Mouse (Mus musculus): Measurements from ENCODE around the gene Fam166a.
"Not testable (repeated sequence)": the region's sequence is repeated elsewhere in the genome, so short reads cannot be mapped to it uniquely, and the experiment has no call there.

Gene Fam166a

DNA sequence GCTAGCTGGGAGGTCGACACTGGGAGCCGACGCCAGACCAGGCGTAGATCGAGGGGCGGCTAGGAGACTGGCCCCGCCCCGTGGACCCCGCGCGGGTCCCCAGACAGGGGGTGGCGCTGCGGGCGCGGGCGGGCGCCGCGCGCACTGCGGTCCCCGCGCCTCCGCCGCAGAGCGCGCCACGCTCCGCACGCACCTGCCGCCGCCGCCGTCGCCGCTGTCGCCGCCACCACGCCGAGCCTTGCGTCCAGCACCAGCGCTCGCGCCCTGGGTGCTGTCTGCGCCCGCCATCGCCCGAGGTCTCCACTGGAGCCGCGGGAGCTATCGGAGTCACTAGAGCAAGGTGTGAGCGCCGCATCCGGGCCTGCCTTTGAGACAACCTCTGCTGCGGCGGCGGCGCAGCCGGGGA lies 23.6 kb downstream of the Fam166a start, which contains the start of the genes Rnf208 and Cysrt1:
Gene Rnf208, plus strand, starts transcription at position 155 of the 406 bp plus-strand sequence.
Gene Cysrt1, minus strand, starts transcription at position 352 of the 406 bp plus-strand sequence.
- no peak for DNase-seq (ENCODE audit: low read depth)

DNA sequence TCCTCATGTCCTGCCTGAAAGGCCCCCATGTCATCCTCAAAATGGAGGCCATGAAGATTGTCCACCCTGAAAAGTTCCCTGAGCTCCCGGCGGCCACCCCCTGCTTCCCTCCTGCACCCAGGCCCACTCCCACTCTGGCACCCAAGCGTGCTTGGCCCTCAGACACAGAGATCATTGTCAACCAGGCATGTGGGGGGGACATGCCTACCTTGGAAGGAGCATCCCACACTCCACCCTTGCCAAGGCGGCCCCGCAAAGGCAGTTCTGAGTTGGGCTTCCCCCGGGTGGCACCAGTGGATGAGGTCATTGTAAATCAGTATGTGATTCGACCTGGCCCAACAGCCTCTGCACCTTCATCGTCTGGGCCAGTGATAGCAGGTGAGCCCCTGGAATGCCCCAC lies 24.8 kb downstream of the Fam166a start:
- no peak for DNase-seq (ENCODE audit: low read depth)

DNA sequence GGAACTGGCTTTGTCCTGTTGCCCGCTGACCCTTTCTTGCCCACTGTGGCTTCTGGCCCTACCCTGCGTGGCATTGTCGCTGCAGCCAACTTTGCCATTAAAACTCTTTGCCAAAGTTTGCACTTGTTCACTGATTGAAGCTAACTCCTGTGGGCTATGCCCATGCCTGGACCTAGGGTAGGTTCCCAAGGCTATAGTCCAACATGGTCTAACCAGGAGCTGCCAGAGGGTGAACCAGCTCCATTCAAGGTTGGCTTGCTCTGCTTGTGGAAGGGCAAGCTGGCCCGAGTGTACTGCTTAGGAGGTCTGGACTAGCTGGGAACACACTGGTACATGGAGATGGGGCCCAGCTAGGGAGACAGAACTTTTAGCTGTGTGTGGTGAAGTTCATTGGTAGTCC lies 25.6 kb downstream of the Fam166a start:
- DNase-seq (ENCODE audit: low read depth): no peak

DNA sequence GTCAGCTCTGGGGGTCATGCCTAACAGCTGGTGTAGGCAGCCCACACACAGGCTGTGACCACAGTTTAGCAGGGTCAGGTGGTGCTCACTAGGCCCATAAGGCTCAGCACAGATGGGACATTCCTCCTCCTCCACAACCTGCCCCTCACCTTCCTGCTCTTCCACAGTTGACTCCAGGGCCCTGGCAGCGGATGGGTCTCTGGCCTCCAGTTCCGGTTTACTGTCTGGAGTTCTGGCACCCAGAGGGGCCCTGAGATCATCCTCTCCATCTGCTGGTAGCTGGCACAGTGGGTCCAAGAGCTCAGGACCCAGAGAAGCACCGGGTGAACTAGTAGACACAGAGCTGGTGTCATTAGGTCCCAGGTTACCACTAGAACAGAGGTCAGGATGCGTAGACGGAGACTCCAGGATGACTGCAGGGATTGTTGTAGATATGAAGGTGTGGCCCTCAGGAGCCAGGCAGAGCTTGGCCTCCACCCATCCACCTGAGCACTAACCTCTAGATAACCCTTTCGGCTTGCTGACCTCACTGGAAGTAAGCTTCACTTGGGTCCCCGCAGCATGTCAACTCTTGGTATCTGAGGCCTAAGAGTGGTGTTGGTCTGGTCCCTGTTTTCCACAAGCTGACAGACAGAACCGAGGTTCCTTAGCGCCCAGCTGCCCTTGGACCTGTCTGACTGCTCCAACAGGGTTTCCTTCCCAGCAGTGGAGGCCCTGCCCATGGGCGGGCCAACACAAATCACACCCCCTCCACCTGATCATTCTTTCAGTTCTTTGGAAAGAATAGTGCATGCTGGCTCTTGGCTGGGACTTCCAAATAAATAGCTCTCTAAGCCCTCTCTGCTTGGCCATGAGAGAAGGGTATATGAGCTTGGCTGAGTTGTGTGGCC lies 27.9 kb downstream of the Fam166a start, which contains the start of gene AL732309.1:
Gene AL732309.1, minus strand, starts transcription at position 681 of the 890 bp plus-strand sequence.
- no peak for DNase-seq (ENCODE audit: low read depth)

DNA sequence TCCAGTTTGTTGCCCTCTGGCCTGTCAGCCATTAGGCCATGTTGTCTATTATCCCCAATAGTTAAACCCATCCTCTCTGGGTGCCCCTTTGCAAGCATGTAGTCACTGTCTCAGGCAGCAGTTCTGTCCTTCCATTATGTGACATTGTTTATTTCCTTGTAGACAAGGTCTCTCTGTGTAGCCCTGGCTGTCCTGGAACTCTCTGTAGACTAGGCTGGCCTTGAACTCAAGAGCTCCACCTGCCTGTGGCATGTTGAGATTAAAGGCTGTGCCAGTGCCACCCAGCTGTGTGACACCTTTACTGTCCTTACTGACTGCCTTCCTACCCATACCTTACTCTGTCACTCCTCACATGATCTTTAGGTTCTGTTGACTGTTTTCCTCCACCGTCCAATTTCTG lies 33.8 kb downstream of the Fam166a start:
- no peak for DNase-seq (ENCODE audit: low read depth)

DNA sequence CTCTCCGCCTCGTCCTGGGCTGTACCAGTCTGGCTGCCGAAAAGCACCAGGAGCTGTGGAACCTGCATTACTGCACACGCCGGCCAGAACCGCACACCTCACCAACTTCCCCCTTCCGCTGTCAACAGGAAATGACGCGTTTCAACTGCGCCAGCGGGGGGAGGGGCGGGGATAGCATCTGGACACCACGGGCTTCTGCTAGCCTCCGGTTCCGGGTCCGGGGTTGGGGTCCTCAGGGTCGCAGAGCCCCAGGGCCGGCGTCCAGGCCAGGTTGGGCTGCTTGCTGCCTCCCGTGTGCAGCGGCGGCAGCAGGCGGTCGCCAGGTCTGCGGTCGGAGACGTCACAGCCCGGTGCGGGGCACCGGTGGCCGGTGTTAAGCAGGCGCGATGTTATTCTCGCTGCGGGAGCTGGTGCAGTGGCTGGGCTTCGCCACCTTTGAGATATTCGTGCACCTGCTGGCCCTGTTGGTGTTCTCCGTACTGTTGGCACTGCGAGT lies 36.8 kb downstream of the Fam166a start, which contains the start of gene Tmem203:
Gene Tmem203, plus strand, starts transcription at position 156 of the 496 bp plus-strand sequence.
- peak; percentile 88 for DNase-seq (ENCODE audit: low read depth)

DNA sequence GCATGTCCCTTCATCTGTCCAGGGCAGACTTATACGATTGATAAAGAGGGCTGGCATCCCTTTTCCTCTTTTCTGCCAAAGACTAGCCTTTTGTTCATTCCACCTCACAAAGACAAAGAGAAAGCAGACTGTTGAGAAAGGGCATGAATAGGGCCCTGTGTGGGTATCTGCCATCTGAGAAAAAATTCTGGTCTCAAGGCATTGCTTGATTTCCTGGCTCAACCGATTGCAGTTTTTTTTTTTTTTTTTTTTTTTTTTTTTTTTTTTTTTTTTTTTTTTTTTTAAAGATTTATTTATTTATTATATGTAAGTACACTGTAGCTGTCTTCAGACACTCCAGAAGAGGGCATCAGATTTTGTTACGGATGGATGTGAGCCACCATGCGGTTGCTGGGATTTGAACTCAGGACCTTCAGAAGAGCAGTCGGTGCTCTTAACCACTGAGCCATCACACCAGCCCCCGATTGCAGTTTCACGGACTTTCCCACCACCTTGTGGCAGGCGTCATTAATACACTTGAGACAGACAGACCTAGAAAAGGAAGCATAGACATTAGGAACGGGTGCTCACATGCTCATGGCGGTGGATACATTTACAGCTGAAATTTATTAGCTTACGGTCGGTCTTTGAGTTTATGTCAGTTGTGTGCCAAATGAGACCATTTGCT lies 38.0 kb downstream of the Fam166a start:
- DNase-seq (ENCODE audit: low read depth): not testable (repeated sequence)

DNA sequence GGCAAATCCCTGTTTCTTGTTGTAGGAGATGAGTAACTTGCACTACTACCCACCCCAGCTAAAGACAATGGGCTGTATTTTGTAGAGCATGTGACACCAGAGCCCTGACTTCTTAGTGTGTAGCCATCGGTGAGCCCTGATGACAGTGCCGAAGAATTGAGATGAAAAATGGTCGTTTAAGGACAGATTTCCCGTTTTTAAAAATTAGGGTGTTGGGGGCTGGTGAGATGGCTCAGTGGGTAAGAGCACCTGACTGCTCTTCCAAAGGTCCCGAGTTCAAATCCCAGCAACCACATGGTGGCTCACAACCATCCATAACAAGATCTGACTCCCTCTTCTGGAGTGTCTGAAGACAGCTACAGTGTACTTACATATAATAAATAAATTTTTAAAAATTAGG lies 38.7 kb downstream of the Fam166a start:
- not testable (repeated sequence) for DNase-seq (ENCODE audit: low read depth)

DNA sequence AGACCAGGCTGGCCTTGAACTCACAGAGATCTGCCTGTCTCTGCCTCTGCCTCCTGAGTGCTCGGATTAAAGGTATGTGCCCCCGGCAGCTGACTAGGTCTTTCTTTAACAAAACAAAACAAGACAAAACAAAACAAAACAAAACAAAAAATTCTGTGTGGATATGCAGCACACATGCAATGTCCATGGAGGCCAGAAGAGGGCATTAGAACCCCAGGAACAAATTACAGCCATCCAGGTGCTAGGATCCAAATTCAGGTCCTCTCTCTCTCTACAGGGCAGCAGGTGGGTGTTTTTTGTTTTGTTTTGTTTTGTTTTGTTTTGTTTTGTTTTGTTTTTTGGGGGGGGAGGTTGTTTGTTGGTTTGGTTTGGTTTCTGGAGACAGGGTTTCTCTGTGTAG lies 40.3 kb downstream of the Fam166a start:
- no peak for DNase-seq (ENCODE audit: low read depth)

DNA sequence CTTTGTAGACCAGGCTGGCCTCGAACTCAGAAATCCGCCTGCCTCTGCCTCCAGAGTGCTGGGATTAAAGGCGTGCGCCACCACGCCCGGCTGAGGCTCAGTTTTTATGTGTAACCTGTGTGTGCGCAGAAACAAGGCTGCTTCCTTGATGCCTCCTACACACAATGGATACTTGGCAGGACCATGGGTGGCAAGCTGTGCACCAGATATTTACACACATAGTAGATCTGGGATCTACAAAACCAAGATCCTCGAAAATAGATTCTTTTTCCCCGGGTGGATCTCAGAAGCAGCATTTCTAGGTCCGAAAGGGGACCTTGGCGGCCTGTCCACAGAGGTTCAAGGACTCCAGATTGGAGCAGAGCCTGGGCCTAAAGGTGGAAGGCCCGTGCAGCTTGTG lies 43.3 kb downstream of the Fam166a start:
- DNase-seq (ENCODE audit: low read depth): no peak

DNA sequence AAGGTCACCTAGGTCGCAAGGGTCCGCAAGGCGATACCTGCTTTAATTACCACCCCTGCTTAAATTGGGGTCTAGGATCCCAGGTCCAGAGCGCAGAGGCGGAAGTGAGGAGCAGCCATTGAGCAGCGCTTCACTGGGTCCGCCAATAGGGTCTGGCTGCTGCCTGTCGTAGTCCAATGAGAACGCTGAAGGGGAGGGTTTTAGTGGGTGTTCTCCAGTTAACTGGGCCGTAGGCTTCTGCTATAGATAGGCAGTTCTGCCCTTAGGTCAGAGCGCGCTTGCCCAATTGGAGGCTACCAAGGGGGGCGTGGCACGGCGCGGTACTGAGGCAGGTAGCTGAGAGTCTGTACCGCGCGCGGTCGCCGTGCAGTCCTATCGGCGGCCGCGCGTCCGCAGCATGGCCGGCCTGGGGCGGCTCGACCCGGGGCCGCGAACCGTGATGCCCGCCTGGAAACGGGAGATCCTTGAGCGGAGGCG lies 43.8 kb downstream of the Fam166a start, which contains the start of gene Tprn:
Gene Tprn, plus strand, starts transcription at position 328 of the 477 bp plus-strand sequence.
- DNase-seq (ENCODE audit: low read depth): peak; percentile 95

DNA sequence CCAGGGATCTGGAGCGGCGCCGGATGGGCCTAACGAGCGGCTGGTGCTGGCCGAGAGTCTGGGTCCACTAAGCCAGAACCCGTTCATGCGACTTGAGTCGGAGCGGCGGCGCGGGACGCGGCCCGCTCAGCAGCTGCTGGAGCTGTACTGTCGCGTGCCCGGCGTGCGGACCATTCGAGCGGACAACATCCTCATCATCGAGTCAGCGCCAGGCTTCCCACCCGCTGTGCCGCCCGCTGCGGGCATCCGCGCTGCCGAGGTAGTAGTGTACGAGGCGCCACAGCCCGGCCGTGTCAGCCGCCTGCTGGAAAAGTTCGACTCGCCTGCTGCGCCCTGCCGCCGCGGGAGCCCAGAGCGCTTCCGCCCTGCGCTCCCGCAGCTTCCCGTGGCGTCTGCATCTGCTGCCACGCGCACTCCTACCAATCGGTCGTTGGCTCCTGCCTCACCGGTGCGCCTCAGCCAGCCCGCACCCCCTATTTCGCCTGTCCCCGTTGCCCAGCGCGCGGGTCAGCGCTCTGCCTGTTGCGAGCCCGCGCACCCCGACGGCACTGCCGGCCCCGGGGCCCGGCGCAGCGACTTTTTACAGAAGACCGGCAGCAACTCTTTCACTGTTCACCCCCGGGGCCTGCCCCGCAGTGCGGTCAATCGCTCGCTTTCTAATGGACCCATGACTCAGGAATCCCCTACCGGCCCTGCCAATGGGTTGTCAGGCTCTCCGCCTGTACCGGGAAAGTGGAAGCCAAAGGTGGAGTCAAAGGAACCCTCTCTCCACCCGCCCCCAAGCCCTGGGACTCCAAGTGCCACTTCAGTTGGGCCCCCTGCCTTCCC lies 44.5 kb downstream of the Fam166a start:
- peak; percentile 43 for DNase-seq (ENCODE audit: low read depth)

DNA sequence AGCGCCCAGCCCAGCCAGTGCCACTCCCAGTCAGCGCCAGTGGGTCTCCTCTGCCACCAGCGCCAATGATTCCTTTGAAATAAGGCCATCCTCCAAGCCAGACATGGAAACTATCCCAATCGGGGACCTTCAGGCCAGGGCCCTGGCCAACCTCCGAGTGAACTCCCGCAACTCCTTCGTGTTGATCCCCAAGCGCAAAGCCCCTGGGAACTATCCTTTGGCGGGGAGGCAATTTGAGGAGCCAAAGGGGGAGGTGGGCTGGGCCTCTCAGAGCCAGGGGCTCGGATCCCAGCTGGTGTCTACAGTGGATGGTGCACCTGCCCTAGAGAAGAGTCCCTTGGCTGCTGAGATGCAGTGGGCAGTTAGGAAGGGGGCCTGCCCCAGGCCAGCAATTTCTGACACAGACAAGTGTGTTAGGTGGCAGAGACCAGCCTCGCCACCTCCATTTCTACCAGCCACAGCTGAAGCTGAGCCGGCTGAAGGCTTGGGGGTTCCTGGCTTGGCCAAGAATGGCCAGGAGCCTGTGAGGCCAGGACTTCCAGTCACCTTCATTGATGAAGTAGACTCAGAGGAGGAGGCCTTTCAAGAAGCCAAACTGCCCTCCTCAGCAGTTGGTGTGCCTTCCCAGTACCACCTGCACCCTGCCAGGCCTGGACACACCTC lies 45.2 kb downstream of the Fam166a start:
- DNase-seq (ENCODE audit: low read depth): no peak

DNA sequence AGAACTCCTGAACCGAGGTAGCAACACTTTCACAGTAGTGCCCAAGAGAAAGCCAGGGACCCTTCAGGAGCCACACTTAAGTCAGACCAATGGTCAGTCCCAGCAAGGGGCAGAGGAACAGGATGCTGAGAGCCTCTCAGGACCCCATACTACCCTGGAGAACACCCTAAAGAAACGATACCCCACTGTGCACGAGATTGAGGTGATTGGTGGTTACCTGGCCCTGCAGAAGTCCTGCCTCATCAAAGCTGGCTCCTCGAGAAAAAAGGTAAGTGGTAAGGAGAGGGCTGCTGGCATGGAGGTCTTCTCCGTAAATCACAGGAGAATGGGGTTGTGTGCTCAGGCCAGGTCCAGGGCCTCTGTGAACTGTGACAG lies 45.7 kb downstream of the Fam166a start:
- DNase-seq (ENCODE audit: low read depth): no peak

DNA sequence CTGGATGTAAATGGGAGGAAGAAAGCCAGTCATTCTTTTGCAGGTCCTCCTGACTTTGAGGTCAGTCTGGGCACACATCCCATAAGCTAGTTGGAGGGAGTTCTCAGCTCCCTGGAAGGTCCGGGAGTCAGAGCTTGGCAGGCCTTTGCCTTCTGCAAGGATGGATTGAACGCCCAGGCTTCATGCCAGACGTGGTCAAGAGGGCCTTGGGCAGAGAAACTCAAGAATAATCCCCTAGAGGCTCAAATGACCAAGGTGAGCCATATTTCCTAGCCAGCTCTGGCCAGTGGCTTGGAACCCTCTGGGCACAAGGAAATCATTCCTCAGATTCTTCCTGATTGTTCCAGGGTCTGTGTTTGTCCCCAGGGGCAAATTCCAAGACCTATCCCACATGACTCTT lies 46.3 kb downstream of the Fam166a start:
- no peak for DNase-seq (ENCODE audit: low read depth)

DNA sequence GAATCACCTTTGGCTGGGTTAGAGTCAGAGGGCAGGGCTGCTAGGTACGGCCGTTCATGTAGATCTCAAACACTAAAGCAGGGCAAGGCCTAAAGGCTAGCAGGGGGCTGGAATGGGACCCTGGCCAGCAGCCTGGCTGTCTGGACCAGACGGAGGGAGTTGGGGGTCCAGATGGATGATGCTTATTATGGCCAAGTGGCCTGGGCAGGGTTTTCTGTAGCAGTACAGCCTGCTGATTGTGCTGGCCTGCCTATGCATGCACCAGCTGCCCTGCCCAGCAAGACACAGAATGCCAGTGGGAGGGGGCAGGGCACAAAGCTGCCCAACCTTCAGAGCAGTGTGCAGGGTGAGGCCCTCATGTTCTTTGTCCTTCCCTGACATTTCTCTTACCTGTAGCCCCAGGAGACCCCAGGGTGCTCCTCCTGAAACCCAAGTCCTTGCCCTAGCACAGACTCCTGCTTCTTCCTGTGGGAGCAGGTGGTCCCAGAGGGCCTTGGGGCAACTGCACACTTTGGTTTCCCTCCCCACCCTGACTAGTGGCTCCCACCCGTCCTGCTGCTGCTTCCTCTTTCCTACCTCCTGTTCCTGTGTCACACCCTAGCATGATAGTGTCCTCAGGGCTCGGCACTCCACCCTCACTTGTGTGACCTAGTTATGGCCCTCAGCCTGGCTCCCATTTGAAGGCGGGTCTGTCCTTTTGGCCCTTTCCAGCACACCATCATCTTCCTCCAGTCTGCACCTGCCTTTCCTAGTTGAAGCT lies 47.5 kb downstream of the Fam166a start:
- DNase-seq (ENCODE audit: low read depth): no peak

DNA sequence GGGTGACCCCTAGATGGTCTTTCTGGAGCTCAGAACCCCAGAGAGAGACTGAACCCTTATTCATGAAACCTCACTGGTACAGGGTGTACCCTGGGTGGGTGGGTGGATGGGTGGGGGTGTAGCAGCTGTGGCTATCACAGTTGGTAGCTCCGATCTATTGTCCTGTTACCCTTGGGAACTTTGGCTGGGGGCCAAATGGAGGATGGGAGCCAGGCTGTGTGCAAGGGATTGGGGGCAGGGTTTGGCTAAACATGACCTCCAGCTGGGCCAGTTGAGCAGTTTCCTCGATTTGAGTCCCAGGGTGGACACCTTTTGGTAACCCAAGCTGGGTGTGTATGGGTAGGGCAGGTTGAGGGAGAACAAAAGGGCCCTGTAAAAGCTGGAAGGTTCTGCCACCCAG lies 48.2 kb downstream of the Fam166a start:
- no peak for DNase-seq (ENCODE audit: low read depth)

DNA sequence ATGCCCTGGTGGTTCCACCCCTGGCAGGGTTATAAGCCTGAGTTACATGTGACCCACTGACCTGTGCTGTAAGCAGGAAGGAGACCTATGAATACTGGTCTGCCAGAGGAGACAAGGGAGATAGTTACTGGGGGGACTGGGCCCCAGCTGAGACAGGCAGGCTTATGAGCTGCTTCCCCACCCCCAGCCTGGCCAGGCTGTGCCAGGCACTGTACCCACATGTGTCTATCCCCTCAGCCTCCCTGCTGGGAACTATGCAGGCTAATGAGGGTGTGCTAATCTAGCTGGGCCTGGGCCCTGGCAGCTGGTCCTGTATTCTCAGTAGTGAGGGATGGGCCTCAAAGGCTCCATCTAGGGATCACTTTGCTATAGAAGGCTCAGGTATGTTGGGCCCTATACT lies 48.7 kb downstream of the Fam166a start:
- no peak for DNase-seq (ENCODE audit: low read depth)

DNA sequence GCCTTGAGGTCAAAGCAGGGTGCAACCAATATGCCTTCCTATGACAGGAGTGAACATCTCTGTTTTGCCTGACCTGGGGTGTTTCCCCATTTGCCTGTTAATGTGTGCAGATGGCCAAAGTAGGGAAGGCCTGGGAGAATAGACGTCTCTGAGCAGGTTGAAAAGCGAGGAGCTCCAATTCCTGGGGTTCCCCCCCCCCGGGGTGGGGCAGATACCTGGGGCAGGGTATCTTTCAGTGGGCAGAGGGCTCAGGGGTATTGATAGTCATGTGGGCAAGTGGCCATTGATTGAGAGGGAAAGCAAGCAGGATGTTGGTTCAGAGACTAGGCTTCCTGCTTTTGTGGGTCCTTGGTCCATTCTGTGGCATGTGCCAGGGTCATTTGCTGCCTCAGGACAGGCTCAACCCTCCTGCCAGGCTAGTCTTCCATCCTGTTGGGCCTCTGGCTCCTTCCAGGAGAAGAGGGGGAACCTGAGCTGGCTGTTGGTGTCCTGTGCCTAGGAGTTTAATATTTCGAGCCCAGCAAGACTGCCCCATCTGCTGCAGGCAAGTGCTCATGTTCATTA lies 49.3 kb downstream of the Fam166a start:
- DNase-seq (ENCODE audit: low read depth): no peak
